Mouse (Mus musculus) kidney, embryonic 14.5 days (tissue): ENCODE measurements around the gene Pbx1. TPM values are rescaled to one million over a fixed set of nuclear protein-coding genes. Genes with fewer than 3 reads are reported as not detected.

ENCODE experiments used
- ATAC-seq: fragments of 200-750 bp; cut with Nextera tagmentation; 2 replicates; pipeline ENCODE4 v1.8.0; 2017; ENCODE audit warnings: moderate number of reproducible peaks, mild to moderate bottlenecking, moderate TSS enrichment, moderate library complexity; ENCODE audit not compliant: low FRiP score, low TSS enrichment
- H3K27ac ChIP-seq: fragments of 300-500 bp; sonication (generic); 2 replicates; pipeline ENCODE4 v1.5.1; 2014; ENCODE audit warnings: low read depth, mild to moderate bottlenecking, low read length, moderate library complexity, mixed read lengths
- H3K27me3 ChIP-seq: fragments of 300-500 bp; sonication (generic); 2 replicates; pipeline ENCODE4 v1.6.1; 2014; ENCODE audit warnings: mild to moderate bottlenecking, low read length; ENCODE audit not compliant: control insufficient read depth, insufficient read depth
- H3K36me3 ChIP-seq: fragments of 300-500 bp; sonication (generic); 2 replicates; pipeline ENCODE4 v1.6.1; 2014; ENCODE audit warnings: low read length, mixed read lengths; ENCODE audit not compliant: control insufficient read depth, insufficient read depth
- H3K4me1 ChIP-seq: fragments of 300-500 bp; sonication (generic); 2 replicates; pipeline ENCODE4 v1.6.1; 2014; ENCODE audit warnings: low read length, mixed read lengths; ENCODE audit not compliant: control insufficient read depth, insufficient read depth
- H3K4me2 ChIP-seq: fragments of 300-500 bp; sonication (generic); replicated peaks from 2 replicates; pipeline ENCODE4 v1.6.1; 2014; ENCODE audit warnings: low read depth, mild to moderate bottlenecking, low read length
- H3K4me3 ChIP-seq: fragments of 300-500 bp; sonication (generic); 2 replicates; pipeline ENCODE4 v1.5.1; 2014; ENCODE audit warnings: mild to moderate bottlenecking, low read length
- H3K9ac ChIP-seq: fragments of 300-500 bp; sonication (generic); 2 replicates; pipeline ENCODE4 v1.6.1; 2014; ENCODE audit warnings: low read depth, mild to moderate bottlenecking, low read length, moderate library complexity
- H3K9me3 ChIP-seq: fragments of 300-500 bp; sonication (generic); 2 replicates; pipeline ENCODE4 v1.6.1; 2016; ENCODE audit warnings: low read length; ENCODE audit not compliant: control insufficient read depth
- whole genome bisulfite sequencing: fragments of 180-500 bp; shearing (Covaris S2); extraction: QIAGEN DNeasy Blood & Tissue Kit; methylation state at CpG from one replicate; pipeline ENCODE4 v1.1.7; 2014; 5-methylcytosine and 5-hydroxymethylcytosine counted together
- polyA plus RNA-seq: library from polyadenylated mRNA; unstranded; fragments of >200 nt; fragmentation: Nextera tagmentation; extraction: Ambion mirVana; gene quantifications from 2 replicates; pipeline ENCODE4 v1.2.1, GENCODE M21; 2014

The Pbx1 gene
- polyA plus RNA-seq, 1 experiment from 2014 or later: 107 TPM

DNA sequence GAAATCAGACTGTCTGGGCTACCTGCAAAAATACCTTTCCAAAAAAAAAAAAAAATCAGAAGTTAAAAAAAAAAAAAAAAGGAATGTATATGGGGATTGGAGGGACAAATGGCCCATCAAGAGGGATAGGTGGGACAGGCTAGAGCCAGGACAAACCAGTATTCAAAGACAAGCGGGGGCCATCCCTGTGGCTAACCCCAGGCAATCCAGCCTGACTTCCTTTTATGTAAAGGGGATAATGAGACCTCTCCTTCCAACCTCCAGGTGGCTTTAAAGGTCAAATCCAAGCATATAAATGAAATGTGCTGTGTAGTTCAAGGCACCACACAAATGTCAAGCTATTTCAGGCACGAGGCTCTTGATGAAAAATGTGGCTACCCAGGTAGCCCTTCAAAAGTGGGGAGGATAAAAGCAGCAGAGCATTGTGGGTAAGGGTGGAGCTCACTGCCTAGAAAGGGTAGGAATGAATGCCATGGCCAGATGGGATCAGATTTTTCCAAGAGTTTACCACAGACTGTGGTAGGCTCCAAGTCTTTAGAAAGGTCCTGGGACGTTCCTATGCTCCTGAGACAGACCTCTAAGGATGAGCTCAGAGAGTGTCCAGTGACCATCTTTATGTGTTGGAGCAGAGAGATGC lies 36.4 kb downstream of the Pbx1 start:
- peaks cover 46% of the 10 kb centered on the region for H3K36me3 ChIP-seq
- no peak overlapping the region for H3K4me2 ChIP-seq
- no peak for ATAC-seq
- no peak overlapping the region for H3K9ac ChIP-seq
- no peak overlapping the region for H3K4me3 ChIP-seq
- 58% methylated on average over 3 of the region's 3 CpGs for WGBS
- H3K27ac ChIP-seq: no peak overlapping the region
- H3K9me3 ChIP-seq: no peaks in the 10 kb centered on the region
- peaks cover 47% of the 10 kb centered on the region for H3K4me1 ChIP-seq
- no peaks in the 10 kb centered on the region for H3K27me3 ChIP-seq

- Histone ChIP-seq H3K4me1 (peaks cover 53% of the 10 kb centered on the region), H3K9me3 (no peaks in the 10 kb centered on the region), H3K4me3 (no peak overlapping the region), H3K9ac (no peak overlapping the region), H3K4me2 (no peak overlapping the region), H3K27me3 (no peaks in the 10 kb centered on the region), H3K27ac (no peak overlapping the region), H3K36me3 (peaks cover 50% of the 10 kb centered on the region)
- WGBS: 79% methylated on average over 6 of the region's 6 CpGs
- no peak for ATAC-seq
Measured at GRCm38 (mm10) chr1:168394535-168394934, 37.5 kb downstream of the Pbx1 start.

DNA sequence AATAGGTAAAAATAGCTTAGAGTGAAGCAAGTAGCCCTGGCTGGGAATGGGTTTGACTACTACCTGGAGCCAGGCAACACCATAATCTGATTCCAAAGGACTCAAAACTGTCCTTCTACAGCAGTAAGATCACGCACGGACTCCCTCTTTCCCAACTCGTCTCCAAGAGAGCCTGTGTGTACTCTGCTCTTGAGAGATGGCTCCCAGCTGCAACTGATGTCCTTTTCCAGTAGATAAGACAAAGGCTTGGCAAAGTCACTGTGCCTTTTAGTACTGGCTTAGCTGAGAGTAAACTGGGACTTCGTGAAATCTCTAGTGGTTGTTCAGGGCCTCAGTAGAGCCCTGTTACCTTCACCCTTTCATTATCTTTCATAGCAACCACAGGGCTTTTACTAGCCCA lies 38.6 kb downstream of the Pbx1 start:
- peak overlapping the region; percentile 74; the same call in 1 of the 2 replicates for H3K27ac ChIP-seq
- peaks cover 53% of the 10 kb centered on the region for H3K36me3 ChIP-seq
- H3K27me3 ChIP-seq: no peaks in the 10 kb centered on the region
- H3K4me3 ChIP-seq: no peak overlapping the region
- H3K4me1 ChIP-seq: peaks cover 61% of the 10 kb centered on the region
- H3K4me2 ChIP-seq: no peak overlapping the region; the same call in 1 of the 2 replicates
- H3K9ac ChIP-seq: 0 out of 2 replicates have a peak overlapping the region, but pooled peaks have one; percentile 0
- 53% methylated on average over 4 of the region's 4 CpGs for WGBS
- ATAC-seq: no peak
- no peaks in the 10 kb centered on the region for H3K9me3 ChIP-seq

DNA sequence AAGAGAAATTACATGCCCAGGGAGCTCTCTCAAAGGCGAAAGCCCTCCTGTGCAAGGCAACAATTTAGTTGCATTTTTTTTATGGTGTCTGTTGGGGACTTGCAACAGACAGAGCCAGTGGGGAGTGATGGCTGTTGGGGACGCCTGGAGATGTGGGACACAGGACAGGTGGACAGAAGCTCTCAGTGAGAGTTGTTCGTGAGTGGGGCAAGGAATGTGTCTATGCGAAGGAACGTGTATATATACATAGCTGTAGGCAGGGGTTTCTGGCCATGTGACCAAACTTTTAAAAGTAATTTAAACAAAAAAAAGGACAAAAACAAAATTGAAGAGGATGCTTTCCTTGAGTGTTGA lies 39.6 kb downstream of the Pbx1 start:
- Histone ChIP-seq H3K36me3 (peaks cover 48% of the 10 kb centered on the region), H3K9me3 (no peaks in the 10 kb centered on the region), H3K4me1 (peaks cover 61% of the 10 kb centered on the region), H3K27ac (peak overlapping the region; percentile 74), H3K9ac (no peak overlapping the region), H3K4me3 (no peak overlapping the region), H3K4me2 (peak overlapping the region; percentile 21), H3K27me3 (no peaks in the 10 kb centered on the region)
- ATAC-seq: peak; percentile 63
- 15% methylated on average over 5 of the region's 5 CpGs for WGBS

GRCm38 (mm10) chr1:168391617-168392499 lies 40.2 kb downstream of the Pbx1 start:
- Histone ChIP-seq H3K4me3 (no peak overlapping the region), H3K27me3 (no peaks in the 10 kb centered on the region), H3K9ac (no peak overlapping the region), H3K36me3 (peaks cover 43% of the 10 kb centered on the region), H3K9me3 (no peaks in the 10 kb centered on the region), H3K27ac (peak overlapping the region; percentile 74), H3K4me1 (peaks cover 66% of the 10 kb centered on the region), H3K4me2 (peak overlapping the region; percentile 21)
- 16% methylated on average over 20 of the region's 20 CpGs for WGBS
- ATAC-seq: peak; percentile 77

DNA sequence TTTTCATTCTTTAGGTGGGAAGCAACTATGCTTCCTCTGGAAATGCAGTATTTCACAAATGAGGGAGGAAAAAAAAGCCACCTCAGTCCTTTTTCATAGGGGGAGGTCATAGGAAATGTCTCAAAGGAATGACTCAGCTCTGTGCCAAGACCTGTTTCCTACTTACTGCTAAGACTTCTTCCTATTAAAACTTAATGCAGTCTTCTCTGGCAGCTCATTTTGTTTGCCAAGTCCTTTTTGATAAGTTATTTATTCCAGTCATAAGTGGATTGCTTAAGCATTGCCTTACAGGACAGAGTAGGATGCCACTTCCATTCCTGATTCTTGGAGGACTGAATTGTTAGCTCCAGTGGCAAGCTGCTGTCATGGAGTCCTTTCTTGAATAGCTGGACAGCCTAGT lies 41.3 kb downstream of the Pbx1 start:
- no peak for ATAC-seq
- Histone ChIP-seq H3K27ac (no peak overlapping the region), H3K4me1 (peaks cover 76% of the 10 kb centered on the region), H3K4me2 (no peak overlapping the region), H3K9ac (no peak overlapping the region), H3K27me3 (no peaks in the 10 kb centered on the region), H3K9me3 (no peaks in the 10 kb centered on the region), H3K4me3 (no peak overlapping the region), H3K36me3 (peaks cover 36% of the 10 kb centered on the region)

- 0 out of 2 replicates have a peak overlapping the region, but pooled peaks have one; percentile 7 for H3K9ac ChIP-seq
- no peak for ATAC-seq
- no peaks in the 10 kb centered on the region for H3K27me3 ChIP-seq
- no peaks in the 10 kb centered on the region for H3K9me3 ChIP-seq
- H3K4me3 ChIP-seq: no peak overlapping the region
- H3K27ac ChIP-seq: peak overlapping the region; percentile 32; the same call in 1 of the 2 replicates
- peaks cover 21% of the 10 kb centered on the region; the same call in 1 of the 2 replicates for H3K36me3 ChIP-seq
- 76% methylated on average over 6 of the region's 6 CpGs for WGBS
- peaks cover 77% of the 10 kb centered on the region for H3K4me1 ChIP-seq
- no peak overlapping the region for H3K4me2 ChIP-seq
Measured at GRCm38 (mm10) chr1:168386159-168386558, 45.9 kb downstream of the Pbx1 start.

DNA sequence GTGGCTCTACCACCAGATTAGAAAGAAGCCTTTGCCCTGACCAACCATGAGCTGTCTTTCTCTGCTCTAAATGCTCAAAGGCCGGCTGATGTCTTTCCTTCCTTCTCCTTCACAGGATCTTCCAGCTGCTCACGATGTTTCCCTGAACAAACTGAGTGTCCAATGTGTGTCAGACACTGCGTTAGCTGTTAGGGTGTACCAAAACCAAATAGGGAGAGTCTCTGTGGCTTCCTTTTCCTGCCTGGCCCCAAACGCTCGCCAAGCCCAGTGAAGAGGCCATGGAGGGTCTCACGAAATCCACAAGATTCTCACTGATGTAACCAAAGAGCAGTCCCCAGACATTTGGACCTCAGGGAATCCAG lies 47.5 kb downstream of the Pbx1 start:
- H3K4me1 ChIP-seq: peaks cover 79% of the 10 kb centered on the region
- no peak overlapping the region for H3K9ac ChIP-seq
- whole genome bisulfite sequencing: 23% methylated on average over 6 of the region's 6 CpGs
- no peaks in the 10 kb centered on the region for H3K9me3 ChIP-seq
- H3K4me3 ChIP-seq: no peak overlapping the region
- no peak for ATAC-seq
- no peak overlapping the region for H3K4me2 ChIP-seq
- peaks cover 6% of the 10 kb centered on the region; the same call in 1 of the 2 replicates for H3K36me3 ChIP-seq
- H3K27ac ChIP-seq: peak overlapping the region; percentile 91
- no peaks in the 10 kb centered on the region for H3K27me3 ChIP-seq
